In the genomic region with DNA sequence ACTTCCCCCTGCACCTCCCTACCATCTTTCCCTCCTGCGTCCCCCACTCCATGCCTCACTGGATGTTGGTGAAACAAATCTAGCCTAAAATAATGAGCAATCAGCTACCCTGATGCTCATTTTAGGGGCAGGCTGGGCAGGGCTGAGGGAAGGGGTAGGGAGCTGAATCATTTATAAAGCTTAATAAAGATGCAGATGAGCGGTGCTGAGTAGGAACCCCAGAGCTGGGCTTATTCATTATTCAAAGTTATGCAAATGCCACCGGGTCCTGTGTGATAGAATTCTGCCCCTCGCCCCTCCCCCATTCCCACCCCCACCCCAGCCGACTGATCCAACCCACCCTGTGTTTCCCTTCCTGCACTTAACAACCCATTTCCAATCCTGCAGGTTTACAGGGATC, we compare ENCODE assay signal across 18 mouse cellular contexts. TPM values are rescaled to one million over a fixed set of nuclear protein-coding genes. Genes with fewer than 3 reads are reported as not detected.
DNase-seq lines count a peak whose midpoint lies in the region; ATAC-seq and TF ChIP-seq lines count a peak whose summit lies in the region.
"Had no signal": no experiment of that assay in that cellular context is flagged by ENCODE, and none has a peak within 500 bp of the region (broad histone marks: within the 10 kb centered on the region; RNA-seq: fewer than 3 reads in every experiment).

No protein-coding gene starts in this region.

- H3K27ac ChIP-seq in heart, embryonic 11.5 days (ENCODE audit: low read depth, low read length) = peak overlapping the region; percentile 86; the same call in 1 of the 2 replicates
- H3K27ac ChIP-seq in forebrain, postnatal 0 days (ENCODE audit: low read depth, low read length) = peak overlapping the region; percentile 81; the same call in 1 of the 2 replicates
- peak overlapping the region; percentile 77 for H3K27ac ChIP-seq in midbrain, embryonic 14.5 days (replicated peaks; ENCODE audit: low read depth, low read length)
- H3K27ac ChIP-seq: kidney, embryonic 15.5 days; liver, embryonic 15.5 days; stomach, embryonic 15.5 days had no signal

- H3K27me3 ChIP-seq in heart, embryonic 11.5 days (ENCODE audit: control insufficient read depth, insufficient read depth, low read length) = no peaks in the 10 kb centered on the region
- H3K27me3 ChIP-seq in forebrain, postnatal 0 days (ENCODE audit: insufficient read depth, low read length) = no peaks in the 10 kb centered on the region
- no peaks in the 10 kb centered on the region; the same call in 1 of the 2 replicates for H3K27me3 ChIP-seq in midbrain, embryonic 14.5 days (ENCODE audit: control insufficient read depth, insufficient read depth, low read length)
- H3K27me3 ChIP-seq: stomach, embryonic 15.5 days had no signal

- ATAC-seq in heart, embryonic 11.5 days (replicated peaks; ENCODE audit: insufficient number of reproducible peaks, low FRiP score, low TSS enrichment) = no peak
- peak; percentile 18; the same call in 1 of the 2 replicates for ATAC-seq in forebrain, postnatal 0 days
- peak; percentile 65; the same call in 1 of the 2 replicates for ATAC-seq in midbrain, embryonic 14.5 days (ENCODE audit: low FRiP score, low TSS enrichment)
- no peak for ATAC-seq in megakaryocyte-erythroid progenitor cell, adult 5-6 weeks (replicated peaks; ENCODE audit: low FRiP score, low TSS enrichment, poor library complexity, severe bottlenecking)

- H3K9ac ChIP-seq in heart, embryonic 11.5 days (ENCODE audit: low read depth, low read length) = no peak overlapping the region
- no peak overlapping the region for H3K9ac ChIP-seq in forebrain, postnatal 0 days
- H3K9ac ChIP-seq in midbrain, embryonic 14.5 days (replicated peaks; ENCODE audit: low read length) = no peak overlapping the region
- H3K9ac ChIP-seq: kidney, embryonic 15.5 days; liver, embryonic 15.5 days; stomach, embryonic 15.5 days had no signal

- H3K9me3 ChIP-seq in heart, embryonic 11.5 days (replicated peaks; ENCODE audit: control insufficient read depth, low read length) = no peaks in the 10 kb centered on the region
- no peaks in the 10 kb centered on the region for H3K9me3 ChIP-seq in forebrain, postnatal 0 days (ENCODE audit: low read length)
- H3K9me3 ChIP-seq in midbrain, embryonic 14.5 days (ENCODE audit: control insufficient read depth, low read length) = no peaks in the 10 kb centered on the region
- H3K9me3 ChIP-seq: kidney, embryonic 15.5 days; liver, embryonic 15.5 days; stomach, embryonic 15.5 days had no signal

- H3K36me3 ChIP-seq in heart, embryonic 11.5 days (ENCODE audit: control insufficient read depth, insufficient read depth, low read length) = no peaks in the 10 kb centered on the region
- H3K36me3 ChIP-seq in forebrain, postnatal 0 days (ENCODE audit: insufficient read depth) = no peaks in the 10 kb centered on the region
- H3K36me3 ChIP-seq in midbrain, embryonic 14.5 days (ENCODE audit: control insufficient read depth, insufficient read depth, low read length) = no peaks in the 10 kb centered on the region
- H3K36me3 ChIP-seq: kidney, embryonic 15.5 days; liver, embryonic 15.5 days; stomach, embryonic 15.5 days had no signal

- 53% methylated on average over 5 of the region's 5 CpGs for WGBS in heart, embryonic 11.5 days (ENCODE audit: insufficient replicate concordance)
- 12% methylated on average over 5 of the region's 5 CpGs for WGBS in forebrain, postnatal 0 days
- 18% methylated on average over 5 of the region's 5 CpGs for WGBS in midbrain, embryonic 14.5 days

- intact Hi-C loops in heart, postnatal 14 days (cut with DNase I) = no loop called here

- no peak; the same call in 1 of the 2 replicates for TF ChIP-seq CTCF in forebrain, postnatal 0 days (IDR thresholded peaks at IDR 0.05; ENCODE audit: low read depth)

- H3K4me1 ChIP-seq in heart, embryonic 11.5 days (ENCODE audit: control insufficient read depth, insufficient read depth, low read length) = peaks cover 34% of the 10 kb centered on the region
- H3K4me1 ChIP-seq in forebrain, postnatal 0 days (ENCODE audit: insufficient read depth) = peaks cover 56% of the 10 kb centered on the region
- H3K4me1 ChIP-seq in midbrain, embryonic 14.5 days (ENCODE audit: control insufficient read depth, insufficient read depth, low read length) = peaks cover 57% of the 10 kb centered on the region

- DNase-seq in heart, postnatal 14 days = no peak
- peak; percentile 32 for DNase-seq in R1 (ENCODE audit: low read depth, low spot score)
- DNase-seq in forebrain, postnatal 0 days = no peak
- DNase-seq in midbrain, embryonic 14.5 days = peak; percentile 70
- DNase-seq in Muller cell, postnatal 12 days (ENCODE audit: inconsistent ontology term) = no peak
- DNase-seq in left cerebral cortex, adult 18-20 months (ENCODE audit: low spot score in 2 of 2) = no peak
- DNase-seq: adrenal gland, postnatal 36 days; B cell, adult 2 months; cerebellum, adult 11 months; lung, postnatal 14 days had no signal

- no peak overlapping the region for H3K4me2 ChIP-seq in heart, embryonic 11.5 days
- H3K4me2 ChIP-seq in forebrain, postnatal 0 days (ENCODE audit: low read depth) = no peak overlapping the region
- H3K4me2 ChIP-seq in midbrain, embryonic 14.5 days (ENCODE audit: low read length) = no peak overlapping the region
- H3K4me2 ChIP-seq: kidney, embryonic 15.5 days; liver, embryonic 15.5 days; stomach, embryonic 15.5 days had no signal

- H3K4me3 ChIP-seq in heart, embryonic 11.5 days (ENCODE audit: low read depth, low read length) = no peak overlapping the region
- H3K4me3 ChIP-seq in forebrain, postnatal 0 days (ENCODE audit: low read depth, low read length) = no peak overlapping the region
- no peak overlapping the region for H3K4me3 ChIP-seq in midbrain, embryonic 14.5 days (replicated peaks; ENCODE audit: low read depth, low read length)
- H3K4me3 ChIP-seq: kidney, embryonic 15.5 days; liver, embryonic 15.5 days; stomach, embryonic 15.5 days had no signal

RNA-seq across cellular contexts. Expression of gene Pipox, which starts 18.6 kb away (rescaled TPM):
- polyA plus RNA-seq in heart, embryonic 11.5 days (2014; fragmentation: Nextera tagmentation; extraction: Ambion mirVana) = 1.8 and 2.4 TPM in 2 replicates
- 1 to 10 TPM in 1 of 2 experiments, under 1 TPM in 1; 0.98 to 1.1 TPM for total RNA-seq in heart, postnatal 14 days (2021)
- total RNA-seq in forebrain, postnatal 0 days (2014; rRNA removed) = 3.8 and 6.8 TPM in 2 replicates
- 3.7 and 4.2 TPM in 2 replicates for polyA plus RNA-seq in forebrain, postnatal 0 days (2015; fragmentation: Nextera tagmentation; extraction: Ambion mirVana)
- polyA plus RNA-seq in midbrain, embryonic 14.5 days (2014; fragmentation: Nextera tagmentation; extraction: Ambion mirVana) = 4.0 and 4.2 TPM in 2 replicates
- 1 to 10 TPM in 1 of 2 experiments, under 1 TPM in 1; 0.81 to 1.2 TPM for total RNA-seq in left cerebral cortex, adult 18-20 months (2021)
- total RNA-seq in megakaryocyte-erythroid progenitor cell, adult 5-6 weeks (2014; fragmentation: Nextera tagmentation) = not detected in 2 replicates
- not detected in 2 replicates for total RNA-seq in megakaryocyte-erythroid progenitor cell, adult 5-6 weeks (2017)
- total RNA-seq: MEL; monocyte, adult 5-6 weeks had no signal

RNA-seq across cellular contexts. Expression of gene Sez6, which starts 55.3 kb away (rescaled TPM):
- polyA plus RNA-seq in heart, embryonic 11.5 days (2014; fragmentation: Nextera tagmentation; extraction: Ambion mirVana) = 0.09 TPM in 1 of 2 replicates, not detected in the other
- total RNA-seq in heart, postnatal 14 days (2021) = under 1 TPM; 0.22 to 0.50 TPM
- 150 and 194 TPM in 2 replicates for total RNA-seq in forebrain, postnatal 0 days (2014; rRNA removed)
- polyA plus RNA-seq in forebrain, postnatal 0 days (2015; fragmentation: Nextera tagmentation; extraction: Ambion mirVana) = 183 and 214 TPM in 2 replicates
- polyA plus RNA-seq in midbrain, embryonic 14.5 days (2014; fragmentation: Nextera tagmentation; extraction: Ambion mirVana) = 121 and 124 TPM in 2 replicates
- total RNA-seq in left cerebral cortex, adult 18-20 months (2021) = 100 to 1,000 TPM; 145 to 154 TPM
- not detected in 2 replicates for total RNA-seq in megakaryocyte-erythroid progenitor cell, adult 5-6 weeks (2014; fragmentation: Nextera tagmentation)
- not detected in 2 replicates for total RNA-seq in megakaryocyte-erythroid progenitor cell, adult 5-6 weeks (2017)
- total RNA-seq: granulocyte monocyte progenitor cell, adult 5-6 weeks; monocyte, adult 5-6 weeks had no signal

Comparison
In these comparisons a context has a peak if more than half of its experiments do, and no peak if none do; other contexts are left out.
1. ATAC-seq: peak in forebrain, postnatal 0 days (single experiment) and midbrain, embryonic 14.5 days (single experiment); none in heart, embryonic 11.5 days (single experiment) and megakaryocyte-erythroid progenitor cell, adult 5-6 weeks (single experiment).
2. DNase-seq: peak in R1 (single experiment) and midbrain, embryonic 14.5 days (single experiment); none in heart, postnatal 14 days (0 of 2), forebrain, postnatal 0 days (single experiment), Muller cell, postnatal 12 days (single experiment) and left cerebral cortex, adult 18-20 months (0 of 2).
3. RNA of gene Sez6, which starts 55.3 kb away (total RNA-seq): 150 to 194 TPM in forebrain, postnatal 0 days and 145 to 154 TPM in left cerebral cortex, adult 18-20 months; 0.22 to 0.50 TPM in heart, postnatal 14 days and not detected in megakaryocyte-erythroid progenitor cell, adult 5-6 weeks; every median in the first group is over 10 times any median in the second.
4. Peak in every context shown above with its lines, with median percentiles within 50 percentile points of each other: H3K27ac ChIP-seq.